Mouse (Mus musculus) spleen, embryonic (tissue): Measurements from ENCODE around the gene Cc2d2b.

ENCODE experiments used
- CTCF ChIA-PET: fragments of 350-600 bp; sonication (Branson Sonifier 250); formaldehyde crosslinking; loops from one replicate; lab custom pipeline; 2022; lab: Charles Lee

The Cc2d2b gene

DNA sequence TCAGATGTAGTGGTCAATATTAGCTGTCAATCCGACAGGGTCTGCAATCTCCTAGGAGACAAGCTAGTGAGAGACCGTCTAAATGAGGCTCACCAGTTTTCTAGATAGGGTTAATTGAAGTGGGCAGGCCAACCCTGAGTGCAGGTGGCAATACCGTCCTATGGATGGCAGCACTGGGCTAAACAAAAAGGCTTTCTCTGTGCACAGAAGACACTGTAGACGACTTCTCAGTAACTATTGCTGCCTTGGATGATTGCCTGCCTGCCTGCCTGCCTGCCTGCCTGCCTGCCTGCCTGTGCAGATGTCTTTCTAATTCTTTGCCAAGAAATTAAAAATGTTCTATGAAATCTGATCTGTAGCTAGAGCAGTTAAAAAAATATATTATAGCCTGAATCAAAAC is 1.9 kb upstream of the Cc2d2b start:
- CTCF ChIA-PET = no interaction called here

DNA sequence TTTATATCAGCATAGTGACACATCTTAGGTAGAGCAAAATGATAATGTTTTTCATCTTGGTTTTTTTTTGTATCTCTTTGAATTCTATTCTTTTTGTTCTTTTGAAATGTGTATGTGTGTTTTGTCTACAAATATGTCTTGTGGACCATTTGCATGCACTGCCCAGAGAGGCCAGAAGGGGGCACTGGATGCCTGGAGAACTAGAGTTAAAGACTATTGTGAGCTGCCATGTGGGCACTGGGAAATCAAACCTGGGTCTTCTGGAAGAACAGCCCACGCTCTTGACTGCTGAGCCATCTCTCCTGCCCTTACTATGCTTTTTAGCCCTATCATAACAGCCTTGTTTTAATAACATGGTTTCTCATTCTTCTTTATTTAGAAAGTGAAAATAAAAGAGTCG is 5.8 kb downstream of the Cc2d2b start:
- CTCF ChIA-PET = interaction anchor here (0.7 to 1.2 kb wide), 2 partner anchors 18 to 362 kb away, joined by 3 to 6 read pairs; no protein-coding TSS in a partner anchor

DNA sequence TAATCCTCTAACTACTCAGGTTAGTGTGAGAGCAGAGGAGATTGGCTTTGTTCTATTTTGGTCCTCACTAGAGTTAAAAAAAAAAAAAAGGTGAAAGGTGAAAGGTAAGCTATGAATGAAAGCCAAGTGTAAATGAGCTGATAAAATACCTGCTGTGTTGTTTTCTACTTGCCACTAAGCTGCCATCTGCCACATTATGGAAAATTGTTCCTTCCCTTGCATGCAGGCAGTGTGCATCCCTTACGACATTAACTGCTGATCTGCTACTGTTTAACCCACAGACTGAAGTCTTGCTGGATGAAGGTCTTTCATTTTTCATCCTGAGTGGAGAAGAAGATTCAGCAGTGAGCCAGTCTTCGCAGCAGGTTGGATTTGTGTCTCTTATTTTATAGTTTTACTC is 11.5 kb downstream of the Cc2d2b start:
- CTCF ChIA-PET = no interaction called here

DNA sequence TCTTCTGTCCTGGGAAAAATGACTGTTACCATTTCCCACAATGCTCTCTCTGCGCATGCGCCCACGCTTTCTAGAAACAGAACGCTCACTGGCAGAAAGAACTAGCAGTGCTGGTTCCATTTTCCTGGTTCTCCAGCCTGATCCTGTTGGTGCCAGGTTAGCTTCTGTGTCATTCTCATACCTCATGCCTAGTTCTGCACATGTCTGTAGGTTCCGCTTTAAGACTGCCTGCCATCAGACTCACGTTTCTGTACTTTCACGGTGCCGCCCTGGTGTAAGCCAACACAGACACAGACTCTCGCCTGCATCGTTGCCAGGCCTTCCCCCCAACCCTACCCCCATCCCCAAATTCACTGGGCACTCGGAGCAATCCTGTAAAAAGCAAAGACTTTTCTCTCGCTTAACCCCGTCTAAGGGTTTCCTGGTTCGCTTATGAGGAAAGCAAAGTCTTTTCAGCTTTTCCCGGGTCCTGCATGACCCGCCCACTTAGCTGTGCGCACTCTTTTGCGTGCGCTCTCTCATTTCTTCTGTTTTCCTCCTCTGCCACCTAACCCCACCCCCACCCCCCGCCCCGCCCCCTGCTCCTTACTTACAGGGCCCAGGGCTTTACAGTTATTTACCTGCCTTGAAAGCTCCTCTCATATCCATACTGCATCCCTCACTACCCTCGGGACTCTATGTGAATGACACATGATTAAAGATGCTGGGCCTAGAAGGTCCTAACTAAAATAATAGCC is 13.6 kb downstream of the Cc2d2b start:
- CTCF ChIA-PET = interaction anchor here (0.6 to 0.7 kb wide), 2 partner anchors 292 to 420 kb away, joined by 3 to 12 read pairs; no protein-coding TSS in a partner anchor

DNA sequence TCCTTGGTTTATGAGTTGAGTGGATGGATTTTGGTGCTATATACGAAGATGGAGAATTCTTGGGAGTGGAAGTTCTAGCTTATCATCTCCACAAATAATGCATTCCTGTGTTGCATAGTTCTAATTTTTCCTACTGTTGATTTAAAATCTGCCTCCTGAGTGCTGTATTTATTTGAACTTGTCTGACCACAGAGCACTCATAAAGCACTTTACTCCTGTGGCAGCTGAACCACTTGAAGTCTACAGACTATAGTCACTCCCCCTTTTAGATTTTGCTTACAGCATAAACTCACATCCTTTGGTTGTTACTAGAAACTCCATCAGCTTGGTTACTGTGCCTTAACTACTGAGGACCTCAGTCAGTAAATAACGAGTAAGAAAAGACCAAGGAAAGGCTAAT is 18.6 kb downstream of the Cc2d2b start:
- CTCF ChIA-PET = no interaction called here

DNA sequence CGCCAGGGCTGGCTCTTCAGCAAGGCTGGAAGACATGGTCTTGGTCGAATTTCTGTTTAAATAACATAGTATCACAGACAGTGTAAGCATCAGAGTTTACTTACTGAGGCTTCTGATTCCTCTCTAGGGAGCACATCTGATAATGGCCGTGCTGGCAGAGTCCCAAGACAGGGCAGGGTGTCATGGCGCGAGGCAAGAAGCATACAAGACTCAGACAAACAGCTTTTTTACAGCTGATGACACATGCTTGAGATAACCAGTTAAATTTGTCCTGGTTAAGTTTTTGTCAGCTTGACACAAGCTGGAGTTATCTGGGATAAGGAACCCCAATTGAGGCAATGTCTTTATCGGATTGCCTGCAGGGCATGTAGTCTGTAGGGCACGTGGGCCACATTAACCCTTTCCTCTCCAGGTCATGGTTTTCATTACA is 20.8 kb downstream of the Cc2d2b start:
- CTCF ChIA-PET = interaction anchor here (0.8 kb wide), 1 partner anchor 70 kb away, joined by 4 read pairs; no protein-coding TSS in a partner anchor

DNA sequence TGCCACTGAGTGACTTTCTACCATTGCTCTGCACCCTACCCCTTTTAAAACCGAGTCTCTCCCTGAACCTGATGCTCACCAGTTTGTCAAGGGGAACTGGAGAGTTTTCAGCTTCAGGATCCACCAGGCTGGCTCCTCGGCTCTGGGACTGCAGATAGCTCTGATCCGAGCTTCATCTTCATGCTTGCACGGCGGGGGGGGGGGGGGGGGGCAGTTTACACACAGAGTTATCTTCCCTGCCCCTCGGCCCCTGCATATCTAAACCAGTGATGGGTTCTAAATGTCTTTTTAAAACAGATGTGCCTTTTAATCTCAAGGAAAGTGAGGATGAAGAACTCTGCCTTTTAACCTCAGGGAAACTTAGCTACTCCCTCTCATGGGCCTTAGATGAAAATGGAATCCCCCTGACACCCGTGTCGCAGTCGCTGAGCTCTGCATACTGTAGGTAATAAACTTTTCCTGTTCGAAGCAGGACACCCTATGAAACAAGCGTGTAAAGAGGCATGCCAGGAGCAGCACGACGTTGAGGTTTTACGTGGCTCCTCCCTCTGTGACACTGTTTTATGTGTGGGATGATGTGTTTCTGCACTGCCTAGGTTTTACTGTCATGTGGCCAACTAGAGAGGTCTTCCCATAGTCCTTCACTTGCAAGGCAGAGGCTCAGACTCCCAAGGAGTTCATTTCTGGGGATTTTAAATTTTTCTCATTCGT is 39.6 kb downstream of the Cc2d2b start:
- CTCF ChIA-PET = interaction anchor here (0.6 kb wide), 2 partner anchors 51 to 148 kb away, joined by 4 to 6 read pairs; no protein-coding TSS in a partner anchor

DNA sequence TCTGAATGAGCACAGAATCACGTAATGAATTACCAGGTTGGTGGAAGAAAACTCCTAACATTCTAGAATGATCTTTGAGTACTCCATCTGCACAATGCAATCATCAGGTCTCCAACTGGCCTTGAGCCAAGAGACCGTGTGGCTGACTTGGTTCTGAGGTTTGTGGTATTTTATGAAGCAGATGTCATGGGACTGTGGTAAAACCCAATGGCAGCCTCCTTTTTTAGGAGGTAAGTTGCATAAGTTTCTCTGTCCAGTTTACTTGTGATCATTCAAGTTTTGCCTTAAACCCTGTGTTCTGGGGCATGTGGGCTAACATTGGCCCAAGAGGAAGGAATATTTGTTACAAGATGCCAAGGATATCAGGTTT is 40.1 kb downstream of the Cc2d2b start:
- CTCF ChIA-PET = no interaction called here

DNA sequence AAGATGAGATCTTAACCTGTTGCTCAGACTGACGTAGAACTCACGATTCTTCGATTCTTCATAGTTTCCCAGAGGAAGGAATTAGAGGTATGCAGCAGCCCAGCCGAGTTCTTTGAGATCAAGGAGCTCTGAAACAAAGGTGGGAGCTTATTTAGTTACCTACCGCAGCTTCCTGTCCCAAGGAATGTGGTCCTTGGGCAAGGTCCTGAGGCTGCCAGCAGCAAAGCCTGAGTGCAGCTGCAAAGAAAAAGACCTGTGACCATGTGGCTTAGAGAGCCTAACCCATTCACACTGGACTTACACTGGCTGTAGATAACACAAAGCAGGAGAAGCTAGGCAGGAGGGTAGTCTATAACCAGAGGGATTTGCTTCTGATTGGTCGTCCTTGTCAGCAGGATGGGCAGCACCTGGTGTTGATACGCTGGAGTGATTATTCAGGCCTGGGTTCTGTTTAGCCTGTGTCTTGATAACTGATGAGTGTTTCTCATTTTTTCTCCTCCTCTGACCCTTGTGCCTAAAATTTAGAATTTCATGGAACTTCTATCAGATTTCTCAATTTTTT is 56.7 kb downstream of the Cc2d2b start:
- CTCF ChIA-PET = no interaction called here

DNA sequence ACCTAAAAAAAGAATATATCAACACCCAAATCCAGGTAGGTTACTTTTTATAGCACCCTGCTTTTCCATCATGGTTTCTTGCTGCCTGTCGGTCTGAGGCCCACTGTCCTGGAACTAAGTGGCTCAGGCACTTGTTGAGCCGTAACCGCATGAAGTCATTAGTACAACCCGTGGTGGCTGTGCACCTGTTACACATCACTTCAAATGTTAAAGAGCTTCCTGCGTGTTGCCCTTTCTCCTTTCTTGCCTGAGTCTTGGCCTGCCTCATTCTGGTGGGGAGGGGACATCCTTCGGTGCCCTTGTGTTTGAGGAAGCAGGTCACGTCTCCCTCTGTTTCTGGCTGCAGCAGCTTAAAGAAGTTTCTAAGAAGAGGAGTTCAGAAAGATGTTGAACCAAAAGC is 61.3 kb downstream of the Cc2d2b start:
- CTCF ChIA-PET = interaction anchor here (1.6 kb wide), 1 partner anchor 20 kb away, joined by 4 read pairs; no protein-coding TSS in a partner anchor

DNA sequence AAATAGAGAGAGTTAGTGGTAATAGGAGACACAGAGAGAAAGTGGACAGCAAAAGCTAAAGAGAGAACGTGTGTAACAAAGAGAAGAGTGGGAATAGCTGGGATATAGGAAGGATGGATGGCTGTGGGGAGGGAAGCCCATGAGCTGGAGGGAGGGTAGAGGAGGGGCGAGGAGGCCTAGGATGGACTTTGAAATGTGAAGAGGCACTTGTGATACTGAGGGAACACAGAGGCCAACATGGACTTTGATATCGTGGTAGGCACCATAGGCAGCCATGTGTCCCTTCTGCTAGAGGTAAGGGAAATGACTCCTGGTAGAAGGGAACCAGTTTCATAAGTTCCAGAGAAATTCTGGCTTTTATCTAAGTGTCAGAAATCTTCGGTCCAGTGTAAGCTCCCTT is 63.3 kb downstream of the Cc2d2b start:
- CTCF ChIA-PET = interaction anchor here (0.6 kb wide), 1 partner anchor 181 kb away, joined by 3 read pairs; no protein-coding TSS in a partner anchor

DNA sequence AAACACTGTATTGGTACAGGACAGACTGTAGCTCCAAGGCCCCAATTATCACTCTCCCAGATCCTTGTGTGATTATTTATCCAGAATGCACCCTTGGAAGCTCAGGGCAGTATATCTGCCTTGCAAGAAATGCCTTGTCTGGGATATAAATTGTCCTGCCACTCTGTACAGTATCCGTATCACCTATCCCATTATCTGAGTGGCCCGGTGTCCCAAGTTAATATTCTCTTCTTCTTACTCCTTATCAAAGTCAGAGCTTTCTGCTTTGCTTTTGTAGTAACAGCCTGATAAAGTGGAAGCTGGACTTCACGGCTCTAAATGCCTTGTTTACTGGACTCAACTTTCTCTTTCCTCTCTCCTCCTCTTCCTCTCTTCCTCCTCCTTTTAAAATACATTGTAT is 64.2 kb downstream of the Cc2d2b start:
- CTCF ChIA-PET = no interaction called here

DNA sequence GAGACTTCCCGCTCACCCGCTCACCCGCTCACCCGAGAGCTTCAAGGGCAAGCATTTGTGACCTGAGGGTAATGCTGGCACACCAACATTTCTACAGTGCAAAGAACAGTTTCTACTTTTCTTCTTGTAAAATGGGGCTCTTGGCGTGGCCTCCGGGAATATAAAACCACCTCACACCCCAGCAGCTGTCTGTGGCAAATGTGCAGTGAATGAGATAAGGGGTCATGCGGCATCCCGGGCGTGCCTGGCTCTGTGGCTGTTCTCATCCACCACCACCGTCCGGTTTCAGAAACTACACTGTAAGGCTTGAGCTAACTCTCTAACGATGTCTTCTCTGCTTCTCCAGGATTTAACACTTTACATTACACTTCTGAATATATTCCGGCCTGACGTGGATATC is 64.8 kb downstream of the Cc2d2b start:
- CTCF ChIA-PET = no interaction called here

DNA sequence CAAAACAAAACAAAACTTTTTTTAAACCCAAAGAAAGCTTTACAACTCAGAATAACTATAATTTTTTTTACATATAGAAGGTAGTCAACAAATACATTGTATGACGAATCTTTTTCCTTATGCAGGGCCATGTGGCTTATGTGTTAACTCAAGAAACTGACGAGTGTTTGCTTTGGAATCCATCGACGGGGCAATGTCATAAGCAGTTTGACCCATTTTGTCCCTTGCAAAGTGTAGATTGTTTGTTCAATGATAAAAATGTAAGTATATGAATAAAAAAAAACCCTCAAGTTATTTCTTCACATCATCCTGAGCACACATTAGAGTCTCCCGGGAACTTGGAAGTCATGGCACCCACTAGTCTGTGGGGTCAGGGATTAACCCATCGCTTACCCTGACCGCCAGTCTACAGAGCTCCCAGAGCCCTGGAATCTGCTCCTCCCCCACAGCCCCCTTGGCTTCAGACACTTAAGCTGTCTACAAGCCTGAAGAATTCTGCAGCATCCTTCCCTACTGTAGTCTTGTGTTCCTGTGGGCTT is 67.2 kb downstream of the Cc2d2b start:
- CTCF ChIA-PET = interaction anchor here (0.6 kb wide), 1 partner anchor 12 kb away, joined by 3 read pairs; no protein-coding TSS in a partner anchor

DNA sequence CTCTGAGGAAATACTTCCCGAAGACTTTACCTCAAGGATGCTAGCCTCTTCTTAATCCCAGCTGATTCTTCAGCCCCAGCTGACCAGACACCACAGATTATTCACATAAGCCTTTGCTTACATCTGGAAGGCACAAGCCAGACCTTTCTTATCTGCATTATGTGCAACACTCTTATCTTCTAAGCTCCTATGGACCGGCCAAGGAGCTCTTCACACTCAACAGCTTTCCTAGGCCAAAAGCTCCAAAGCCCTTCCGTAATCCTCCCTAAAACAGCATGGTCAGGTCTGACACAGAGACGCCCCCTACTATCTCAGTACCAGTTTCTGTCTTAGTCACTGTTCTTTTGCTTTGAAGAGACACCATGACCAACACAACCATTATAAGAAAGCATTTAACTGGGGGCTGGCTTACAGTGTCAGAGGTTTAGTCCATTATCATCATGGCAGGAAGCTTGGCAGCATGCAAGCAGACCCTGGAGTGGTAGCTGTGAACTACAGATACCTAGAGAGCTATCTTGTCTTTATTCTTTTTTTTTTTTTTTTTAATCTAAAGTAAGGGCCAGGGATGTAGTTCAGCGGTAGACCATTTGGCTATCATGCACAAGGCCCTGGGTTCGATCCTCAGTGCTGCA is 69.5 kb downstream of the Cc2d2b start:
- CTCF ChIA-PET = interaction anchor here (0.6 to 1.0 kb wide), 2 partner anchors 49 to 197 kb away, joined by 3 read pairs; no protein-coding TSS in a partner anchor

DNA sequence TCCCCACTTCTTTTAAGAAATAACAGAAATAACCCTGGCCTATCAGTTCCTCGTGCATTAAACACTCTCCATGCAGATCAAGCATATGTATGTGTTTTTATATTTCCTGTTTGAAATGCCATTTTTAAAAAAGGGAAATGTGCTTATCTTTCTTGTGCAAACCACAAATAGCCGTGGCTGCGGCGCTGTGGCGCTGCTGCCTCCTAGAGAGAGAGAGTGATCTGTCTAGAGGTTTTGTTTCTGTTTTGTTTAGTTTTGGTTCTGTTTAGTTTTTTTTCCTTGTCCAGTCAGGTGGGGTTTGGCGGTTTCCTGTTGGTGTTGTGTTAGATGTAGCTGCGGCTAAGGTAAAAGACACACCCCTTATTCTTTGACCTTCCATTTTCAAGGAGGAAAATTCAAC is 70.2 kb downstream of the Cc2d2b start:
- CTCF ChIA-PET = interaction anchor here (0.7 to 1.0 kb wide), 2 partner anchors 49 to 553 kb away, joined by 3 read pairs; no protein-coding TSS in a partner anchor

DNA sequence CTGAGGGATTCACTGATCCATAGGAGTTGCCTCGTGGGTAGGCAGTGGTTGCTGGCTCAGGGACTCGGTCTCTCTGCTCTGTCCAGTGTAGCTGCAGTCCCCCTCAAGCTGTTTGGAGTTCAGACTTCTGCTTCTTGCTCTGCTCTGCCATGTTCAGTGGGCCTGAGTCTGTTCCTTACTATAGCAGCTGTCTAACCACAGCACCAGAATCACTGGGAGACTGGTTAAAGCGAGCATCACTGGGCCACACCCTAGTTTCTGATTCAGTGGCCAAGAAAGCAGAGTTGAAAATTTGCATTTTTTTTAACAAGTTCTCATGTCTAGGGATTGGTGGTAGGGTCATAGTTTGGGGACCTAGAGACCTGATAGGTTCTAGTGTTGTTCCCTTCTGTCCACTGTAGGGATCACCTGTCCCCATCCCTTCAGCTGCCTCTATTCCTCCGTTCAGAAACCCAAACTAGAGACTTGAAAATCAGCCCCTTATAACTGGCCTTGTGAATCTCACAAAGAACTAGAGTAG is 72.8 kb downstream of the Cc2d2b start:
- CTCF ChIA-PET = no interaction called here

DNA sequence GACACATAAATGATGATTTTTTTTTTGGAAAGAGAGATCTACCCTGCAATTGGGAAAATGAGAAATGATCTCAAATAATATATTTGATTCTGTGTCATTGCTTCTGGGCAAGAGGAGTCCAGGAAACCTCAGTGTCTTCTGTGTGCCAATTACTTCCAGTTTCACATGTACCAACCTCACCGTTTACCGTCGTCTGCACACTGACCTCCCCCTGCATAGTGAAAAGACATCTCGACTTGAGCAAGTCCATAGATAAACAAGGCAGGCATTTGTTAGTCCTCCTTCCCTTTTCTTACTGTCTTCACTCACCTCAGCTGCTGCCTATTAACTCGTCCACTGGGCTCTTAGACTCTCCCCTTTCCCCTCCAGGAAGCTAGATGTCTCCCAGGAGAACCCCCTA is 77.1 kb downstream of the Cc2d2b start:
- CTCF ChIA-PET = no interaction called here

DNA sequence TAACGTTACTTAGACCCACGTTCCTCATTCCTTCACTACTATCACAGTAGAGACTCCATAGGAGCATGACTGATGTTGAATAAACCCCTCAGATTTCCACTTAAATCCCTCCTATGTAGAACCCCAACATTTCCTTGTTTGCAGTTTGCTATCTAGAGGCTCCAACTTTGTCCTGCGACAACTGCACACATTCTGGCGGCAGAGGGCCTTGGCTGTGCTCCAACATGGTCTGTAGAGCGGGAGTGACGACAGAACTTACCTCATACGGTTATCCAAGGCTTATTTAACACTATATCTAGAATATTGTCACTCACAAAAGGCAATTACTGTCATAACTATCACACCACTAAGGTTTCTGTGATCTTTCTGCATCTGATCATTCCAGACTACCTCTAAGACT is 78.2 kb downstream of the Cc2d2b start:
- CTCF ChIA-PET = no interaction called here

DNA sequence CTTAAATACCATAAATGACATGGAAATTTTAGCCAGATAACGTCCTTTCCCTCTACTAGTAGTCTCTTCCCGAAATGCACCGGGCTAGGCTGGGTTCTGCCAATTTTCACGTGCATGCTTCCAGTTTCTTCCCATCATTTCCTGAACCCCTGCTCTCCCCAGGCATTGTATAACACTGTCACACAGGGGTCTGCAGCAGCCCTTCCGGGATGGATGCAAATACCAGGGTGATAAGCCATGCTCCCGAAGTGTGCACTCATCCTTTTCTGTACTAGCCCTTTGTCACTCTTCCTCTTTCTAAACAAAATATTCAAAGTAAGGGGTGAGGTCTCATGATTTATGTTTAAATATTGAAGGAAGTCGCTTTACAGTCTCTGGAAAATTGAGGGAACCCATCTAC is 81.6 kb downstream of the Cc2d2b start:
- CTCF ChIA-PET = no interaction called here
